Mouse (Mus musculus) hindbrain, embryonic 15.5 days (tissue): Measurements from ENCODE around the gene Ptgs2. TPM values are rescaled to one million over a fixed set of nuclear protein-coding genes. Genes with fewer than 3 reads are reported as not detected.
A peak's percentile ranks its signal among the peaks of the same experiment; 100 is the strongest.

Source experiments
- ATAC-seq: fragments of 200-750 bp; cut with Nextera tagmentation; 2 replicates; pipeline ENCODE4 v1.8.0; 2017; ENCODE audit warnings: low read depth, moderate number of reproducible peaks, moderate TSS enrichment; ENCODE audit not compliant: low FRiP score
- H3K27ac ChIP-seq: fragments of 300-500 bp; sonication (generic); replicated peaks from 2 replicates; pipeline ENCODE4 v1.5.1; 2015; ENCODE audit warnings: mild to moderate bottlenecking, inconsistent platforms
- H3K27me3 ChIP-seq: fragments of 300-500 bp; sonication (generic); 2 replicates; pipeline ENCODE4 v1.6.1; 2015; ENCODE audit warnings: control low read depth, inconsistent platforms
- H3K36me3 ChIP-seq: fragments of 300-500 bp; sonication (generic); 2 replicates; pipeline ENCODE4 v1.6.1; 2015; ENCODE audit warnings: control low read depth, inconsistent platforms
- H3K4me1 ChIP-seq: fragments of 300-500 bp; sonication (generic); replicated peaks from 2 replicates; pipeline ENCODE4 v1.6.1; 2015; ENCODE audit warnings: control low read depth, inconsistent platforms
- H3K4me2 ChIP-seq: fragments of 300-500 bp; sonication (generic); 2 replicates; pipeline ENCODE4 v1.6.1; 2015; ENCODE audit warnings: moderate library complexity, mild to moderate bottlenecking, inconsistent platforms
- H3K4me3 ChIP-seq: fragments of 300-500 bp; sonication (generic); 2 replicates; pipeline ENCODE4 v1.5.1; 2015; ENCODE audit warnings: mild to moderate bottlenecking, inconsistent platforms
- H3K9ac ChIP-seq: fragments of 300-500 bp; sonication (generic); 2 replicates; pipeline ENCODE4 v1.6.1; 2015; ENCODE audit warnings: inconsistent platforms
- H3K9me3 ChIP-seq: fragments of 300-500 bp; sonication (generic); 2 replicates; pipeline ENCODE4 v1.6.1; 2016; ENCODE audit warnings: control low read depth, inconsistent platforms
- WGBS: fragments of 180-500 bp; shearing (Covaris S2); methylation state at CpG from one replicate; pipeline ENCODE4 v1.1.7; 2015; 5-methylcytosine and 5-hydroxymethylcytosine counted together
- polyA plus RNA-seq: library from polyadenylated mRNA; unstranded; fragments of >200 nt; fragmentation: Nextera tagmentation; extraction: Ambion mirVana; gene quantifications from 2 replicates; pipeline ENCODE4 v1.2.1, GENCODE M21; 2015

Ptgs2 gene
- polyA plus RNA-seq = 0.09 and 0.10 TPM in 2 replicates

DNA sequence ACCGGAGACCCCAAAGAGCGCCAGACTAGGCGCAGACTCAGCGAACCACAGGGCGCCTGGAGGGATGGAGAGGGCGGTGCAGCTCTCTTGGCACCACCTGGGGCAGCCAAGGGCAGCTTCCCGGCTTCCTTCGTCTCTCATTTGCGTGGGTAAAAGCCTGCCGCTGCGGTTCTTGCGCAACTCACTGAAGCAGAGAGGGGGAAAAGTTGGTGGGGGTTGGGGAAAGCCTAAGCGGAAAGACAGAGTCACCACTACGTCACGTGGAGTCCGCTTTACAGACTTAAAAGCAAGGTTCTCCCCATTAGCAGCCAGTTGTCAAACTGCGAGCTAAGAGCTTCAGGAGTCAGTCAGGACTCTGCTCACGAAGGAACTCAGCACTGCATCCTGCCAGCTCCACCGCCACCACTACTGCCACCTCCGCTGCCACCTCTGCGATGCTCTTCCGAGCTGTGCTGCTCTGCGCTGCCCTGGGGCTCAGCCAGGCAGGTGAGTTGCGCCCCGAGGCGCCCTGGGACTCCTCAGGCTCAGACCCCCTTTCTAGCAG, at the start of gene Ptgs2:
Ptgs2 (plus strand) TSS at position 242 of the 544 bp plus-strand sequence.
- ATAC-seq = peak; percentile 81
- 2% methylated on average over 26 of the region's 26 CpGs for WGBS
- no peaks in the 10 kb centered on the region for H3K9me3 ChIP-seq

DNA sequence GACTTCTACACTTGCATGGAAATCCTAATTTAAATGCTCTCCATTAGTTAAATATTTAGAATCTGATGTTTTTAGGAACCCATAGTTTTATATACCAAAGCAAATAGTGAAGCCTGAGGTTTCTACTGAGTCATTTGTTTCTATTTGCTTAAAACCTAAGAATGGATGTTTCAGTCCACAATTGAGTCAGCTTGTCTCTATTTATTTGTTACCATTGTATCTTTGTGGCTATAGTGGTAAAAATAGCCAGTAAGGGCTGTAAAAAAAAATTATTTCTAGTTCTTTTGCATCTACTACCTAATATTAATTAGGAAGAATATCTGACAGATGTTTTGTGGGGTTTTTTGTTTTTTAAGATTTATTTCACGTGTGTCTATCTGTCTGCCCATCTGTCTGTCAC, 49.6 kb upstream of the Ptgs2 start:
- Histone ChIP-seq H3K27ac (no peak overlapping the region), H3K4me2 (no peak overlapping the region), H3K9me3 (no peaks in the 10 kb centered on the region), H3K9ac (no peak overlapping the region), H3K27me3 (no peaks in the 10 kb centered on the region), H3K4me3 (no peak overlapping the region), H3K36me3 (no peaks in the 10 kb centered on the region), H3K4me1 (no peaks in the 10 kb centered on the region)
- 81% methylated on average over 1 of the region's 1 CpGs for WGBS
- no peak for ATAC-seq

More for the DNA sequence above, at the start of gene Ptgs2:
- Histone ChIP-seq H3K4me1 (peaks cover 9% of the 10 kb centered on the region), H3K36me3 (no peaks in the 10 kb centered on the region), H3K27me3 (no peaks in the 10 kb centered on the region), H3K4me3 (peak within 1 kb of the TSS; percentile 52), H3K9ac (peak within 1 kb of the TSS; percentile 53), H3K4me2 (peak within 1 kb of the TSS; percentile 99), H3K27ac (no peak within 1 kb of the TSS)

DNA sequence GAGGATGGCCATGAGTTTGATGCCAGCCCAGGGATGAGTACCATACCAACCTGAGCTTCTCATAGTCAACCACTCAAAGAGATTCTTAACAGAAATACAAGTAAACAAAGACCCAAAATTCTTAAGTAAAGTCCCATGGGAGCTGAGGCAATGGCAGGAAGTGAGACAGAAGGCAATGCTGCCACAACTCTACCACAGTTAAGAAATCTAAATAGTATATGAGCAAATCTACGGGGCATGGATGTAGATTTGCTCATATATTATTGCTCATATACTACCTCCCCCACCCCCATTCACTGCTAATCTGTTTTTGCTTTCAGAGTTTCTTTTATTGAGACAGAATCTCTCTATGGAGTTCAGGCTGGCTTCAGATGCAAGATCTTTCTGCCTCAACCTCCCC, 34.1 kb upstream of the Ptgs2 start:
- ATAC-seq = no peak
- H3K9me3 ChIP-seq = no peaks in the 10 kb centered on the region
- no peak overlapping the region for H3K27ac ChIP-seq
- H3K4me1 ChIP-seq = no peaks in the 10 kb centered on the region
- 96% methylated on average over 1 of the region's 1 CpGs for WGBS
- no peak overlapping the region for H3K4me3 ChIP-seq
- no peaks in the 10 kb centered on the region for H3K27me3 ChIP-seq
- no peak overlapping the region for H3K4me2 ChIP-seq
- no peaks in the 10 kb centered on the region for H3K36me3 ChIP-seq
- no peak overlapping the region for H3K9ac ChIP-seq

- Histone ChIP-seq H3K4me1 (no peaks in the 10 kb centered on the region), H3K9ac (no peak overlapping the region), H3K27ac (no peak overlapping the region), H3K4me2 (no peak overlapping the region), H3K27me3 (no peaks in the 10 kb centered on the region), H3K9me3 (no peaks in the 10 kb centered on the region), H3K36me3 (no peaks in the 10 kb centered on the region), H3K4me3 (no peak overlapping the region)
- WGBS = 89% methylated on average over 3 of the region's 3 CpGs
- ATAC-seq = no peak
Measured at GRCm38 (mm10) chr1:150072880-150073279, 27.0 kb upstream of the Ptgs2 start.

DNA sequence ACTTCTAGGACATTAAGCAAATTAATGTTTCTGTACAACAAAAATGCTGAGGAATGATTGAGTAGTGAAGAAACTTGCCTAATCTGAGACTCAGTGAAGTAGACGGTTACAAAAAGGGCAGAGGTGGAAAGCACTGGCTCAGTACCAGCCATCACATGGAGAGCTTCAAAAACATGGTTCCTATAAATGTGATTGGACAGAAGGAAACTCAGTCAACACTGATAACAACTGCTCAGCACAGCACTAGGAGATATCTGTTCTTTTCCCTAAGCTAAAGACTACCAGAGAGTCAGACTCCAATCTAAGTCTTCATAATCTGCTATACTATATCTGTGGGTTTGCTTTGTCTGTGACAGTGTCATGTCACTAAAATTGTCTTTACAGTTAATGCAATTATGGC, 25.2 kb upstream of the Ptgs2 start:
- H3K27ac ChIP-seq = no peak overlapping the region

GRCm38 (mm10) chr1:150089040-150089692, 10.7 kb upstream of the Ptgs2 start:
- Histone ChIP-seq H3K4me1 (no peaks in the 10 kb centered on the region), H3K9ac (no peak overlapping the region), H3K4me2 (no peak overlapping the region), H3K27ac (no peak overlapping the region), H3K9me3 (no peaks in the 10 kb centered on the region), H3K4me3 (no peak overlapping the region), H3K36me3 (no peaks in the 10 kb centered on the region), H3K27me3 (no peaks in the 10 kb centered on the region)
- 72% methylated on average over 6 of the region's 6 CpGs for WGBS
- ATAC-seq = no peak

More for the DNA sequence above, 25.2 kb upstream of the Ptgs2 start:
- 65% methylated on average over 1 of the region's 1 CpGs for WGBS
- no peaks in the 10 kb centered on the region for H3K4me1 ChIP-seq
- no peak overlapping the region for H3K4me2 ChIP-seq
- ATAC-seq = no peak
- H3K4me3 ChIP-seq = no peak overlapping the region
- no peaks in the 10 kb centered on the region for H3K27me3 ChIP-seq
- no peak overlapping the region for H3K9ac ChIP-seq
- no peaks in the 10 kb centered on the region for H3K9me3 ChIP-seq
- H3K36me3 ChIP-seq = no peaks in the 10 kb centered on the region

- H3K4me2 ChIP-seq = no peak overlapping the region
- no peak overlapping the region for H3K4me3 ChIP-seq
- H3K9ac ChIP-seq = no peak overlapping the region
- H3K9me3 ChIP-seq = no peaks in the 10 kb centered on the region
- no peaks in the 10 kb centered on the region for H3K27me3 ChIP-seq
- H3K4me1 ChIP-seq = no peaks in the 10 kb centered on the region
- no peak overlapping the region for H3K27ac ChIP-seq
- WGBS = 23% methylated on average over 1 of the region's 1 CpGs
- no peaks in the 10 kb centered on the region for H3K36me3 ChIP-seq
- ATAC-seq = no peak
Measured at GRCm38 (mm10) chr1:150090229-150090628, 9.6 kb upstream of the Ptgs2 start.

DNA sequence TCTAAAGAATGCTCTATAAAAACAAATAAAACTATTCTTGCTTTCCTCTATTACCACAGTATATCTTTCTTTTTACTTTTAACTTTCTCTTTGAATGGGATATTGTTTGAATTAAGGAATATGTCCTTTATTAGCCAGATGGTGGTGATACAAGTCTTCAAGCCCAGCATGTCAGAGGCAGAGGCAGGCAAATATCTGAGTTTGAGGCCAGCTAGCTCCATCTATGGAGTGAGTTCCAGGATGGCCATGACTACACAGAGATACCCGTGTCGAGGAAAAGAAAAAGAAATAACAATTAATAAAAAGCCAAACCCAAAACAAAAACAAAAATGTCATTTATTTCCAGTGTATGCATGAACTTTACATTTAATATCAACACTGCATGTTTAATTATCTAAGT, 2.8 kb upstream of the Ptgs2 start:
- H3K4me2 ChIP-seq = no peak overlapping the region
- 88% methylated on average over 2 of the region's 2 CpGs for WGBS
- H3K4me3 ChIP-seq = no peak overlapping the region
- H3K4me1 ChIP-seq = peaks cover 9% of the 10 kb centered on the region
- no peak overlapping the region for H3K9ac ChIP-seq
- no peak for ATAC-seq
- H3K27ac ChIP-seq = no peak overlapping the region
- H3K9me3 ChIP-seq = no peaks in the 10 kb centered on the region
- no peaks in the 10 kb centered on the region for H3K36me3 ChIP-seq
- no peaks in the 10 kb centered on the region for H3K27me3 ChIP-seq

- Histone ChIP-seq H3K27me3 (no peaks in the 10 kb centered on the region), H3K4me2 (no peak overlapping the region), H3K9me3 (no peaks in the 10 kb centered on the region), H3K4me3 (no peak overlapping the region), H3K4me1 (peaks cover 9% of the 10 kb centered on the region), H3K27ac (no peak overlapping the region), H3K36me3 (no peaks in the 10 kb centered on the region), H3K9ac (no peak overlapping the region)
- WGBS = 93% methylated on average over 1 of the region's 1 CpGs
- no peak for ATAC-seq
Measured at GRCm38 (mm10) chr1:150097721-150098120, 2.1 kb upstream of the Ptgs2 start.

GRCm38 (mm10) chr1:150099374-150099773, 457 bp upstream of the Ptgs2 start:
- H3K4me1 ChIP-seq = peaks cover 9% of the 10 kb centered on the region
- H3K9me3 ChIP-seq = no peaks in the 10 kb centered on the region
- peak; percentile 48 for ATAC-seq
- no peaks in the 10 kb centered on the region for H3K36me3 ChIP-seq
- H3K4me2 ChIP-seq = peak overlapping the region; percentile 99
- 1% methylated on average over 9 of the region's 9 CpGs for WGBS
- no peaks in the 10 kb centered on the region for H3K27me3 ChIP-seq
- H3K9ac ChIP-seq = peak overlapping the region; percentile 53
- H3K4me3 ChIP-seq = peak overlapping the region; percentile 52
- no peak overlapping the region for H3K27ac ChIP-seq

DNA sequence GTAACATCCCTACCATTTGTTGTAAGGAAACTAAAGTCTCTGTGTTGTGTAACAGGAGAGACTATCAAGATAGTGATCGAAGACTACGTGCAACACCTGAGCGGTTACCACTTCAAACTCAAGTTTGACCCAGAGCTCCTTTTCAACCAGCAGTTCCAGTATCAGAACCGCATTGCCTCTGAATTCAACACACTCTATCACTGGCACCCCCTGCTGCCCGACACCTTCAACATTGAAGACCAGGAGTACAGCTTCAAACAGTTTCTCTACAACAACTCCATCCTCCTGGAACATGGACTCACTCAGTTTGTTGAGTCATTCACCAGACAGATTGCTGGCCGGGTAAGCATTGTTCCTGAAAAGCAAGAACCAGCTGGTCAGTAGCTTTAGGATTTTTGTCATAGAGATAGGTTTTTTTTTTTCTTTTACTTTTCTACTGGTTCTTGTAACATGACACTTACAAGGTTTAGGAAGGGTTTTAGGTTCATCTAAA, 4.4 kb downstream of the Ptgs2 start:
- Histone ChIP-seq H3K4me1 (peaks cover 8% of the 10 kb centered on the region), H3K27ac (no peak overlapping the region), H3K9me3 (no peaks in the 10 kb centered on the region), H3K27me3 (no peaks in the 10 kb centered on the region), H3K9ac (no peak overlapping the region), H3K4me3 (no peak overlapping the region), H3K36me3 (no peaks in the 10 kb centered on the region), H3K4me2 (no peak overlapping the region)
- WGBS = 89% methylated on average over 6 of the region's 6 CpGs
- ATAC-seq = no peak

DNA sequence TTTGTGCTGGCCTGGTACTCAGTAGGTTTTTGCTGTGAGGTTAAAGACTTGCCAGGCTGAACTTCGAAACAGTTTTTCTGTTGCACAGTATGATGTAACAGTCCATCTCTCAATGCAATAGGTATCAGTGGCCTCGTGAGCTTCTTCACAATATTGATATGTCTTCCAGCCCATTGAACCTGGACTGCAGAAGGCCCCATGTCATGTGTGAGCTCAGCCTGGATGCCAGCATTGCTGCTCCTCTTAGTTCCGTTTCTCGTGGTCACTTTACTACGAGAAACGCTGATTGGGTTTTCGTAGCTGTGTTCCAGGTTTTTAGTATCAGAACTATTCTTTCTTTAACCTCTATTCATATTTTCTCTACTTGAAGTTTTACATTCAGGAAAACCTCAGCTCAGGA, 6.9 kb downstream of the Ptgs2 start:
- no peak overlapping the region for H3K9ac ChIP-seq
- no peak overlapping the region for H3K27ac ChIP-seq
- 93% methylated on average over 7 of the region's 7 CpGs for WGBS
- H3K27me3 ChIP-seq = no peaks in the 10 kb centered on the region
- H3K4me1 ChIP-seq = no peaks in the 10 kb centered on the region
- H3K4me3 ChIP-seq = no peak overlapping the region
- no peaks in the 10 kb centered on the region for H3K36me3 ChIP-seq
- no peak overlapping the region for H3K4me2 ChIP-seq
- no peaks in the 10 kb centered on the region for H3K9me3 ChIP-seq
- ATAC-seq = no peak
